ENCODE assay signal across 8 mouse cellular contexts in the genomic region with DNA sequence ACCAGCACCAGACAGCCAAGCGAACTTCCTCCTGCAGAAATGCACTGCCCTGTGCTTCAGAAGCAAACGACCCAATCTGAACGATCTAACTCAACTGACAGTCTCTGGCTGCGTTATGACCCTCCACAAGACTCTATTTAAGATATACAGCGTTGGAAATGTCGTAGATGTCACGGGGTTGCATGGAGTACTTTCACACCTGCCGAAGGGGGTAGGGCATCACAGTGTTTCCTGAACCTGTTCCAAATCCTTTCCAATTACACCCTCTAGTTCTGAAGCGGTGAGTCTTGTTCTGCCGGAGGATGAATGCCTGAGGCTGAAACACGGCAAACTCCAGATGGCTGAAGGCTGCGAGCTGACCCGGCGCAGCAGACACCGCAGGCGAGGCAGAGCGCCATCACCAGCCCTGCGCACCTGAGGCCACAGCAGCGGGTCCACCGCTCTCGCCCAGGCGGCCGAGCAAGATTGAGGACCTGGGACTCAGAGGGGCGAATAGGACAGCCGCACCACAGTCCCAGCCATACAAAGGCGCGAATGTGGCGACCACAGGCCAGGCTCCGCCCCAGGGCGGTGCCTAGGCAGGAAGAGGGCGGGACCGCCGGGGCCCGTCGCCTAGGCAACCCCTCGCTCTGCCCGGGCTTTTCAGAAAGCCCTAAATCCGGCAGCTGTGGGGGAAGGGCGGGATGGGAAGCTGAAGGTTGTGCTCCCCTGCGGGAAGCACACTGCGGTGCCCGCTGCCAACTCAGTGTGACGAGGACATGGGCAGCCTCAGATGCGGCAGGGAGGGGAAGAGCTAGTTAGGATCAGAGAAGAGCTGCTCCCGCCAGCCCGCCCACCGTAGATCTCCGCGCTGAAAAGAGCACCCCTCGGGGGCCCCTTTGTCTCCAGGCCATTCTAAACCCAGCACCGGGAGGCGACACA. TPM values are rescaled to one million over a fixed set of nuclear protein-coding genes. Genes with fewer than 3 reads are reported as not detected.
DNase-seq lines count a peak whose midpoint lies in the region; ATAC-seq lines count a peak whose summit lies in the region.

A gene (plus strand): TSS at position 773 of the 921 bp plus-strand sequence.

- peak within 1 kb of the TSS; percentile 97 for H3K9ac ChIP-seq in heart, embryonic 14.5 days (ENCODE audit: low read length)
- H3K9ac ChIP-seq in liver, embryonic 13.5 days: peak within 1 kb of the TSS; percentile 96
- H3K9ac ChIP-seq in stomach, embryonic 16.5 days (ENCODE audit: low read length): peak within 1 kb of the TSS; percentile 98

- H3K4me1 ChIP-seq in brown adipose tissue, adult 24 weeks (ENCODE audit: control insufficient read depth, insufficient read depth, insufficient read length, low read length): no peaks in the 10 kb centered on the region
- H3K4me1 ChIP-seq in heart, embryonic 14.5 days (ENCODE audit: control insufficient read depth in 2 of 2, insufficient read depth in 2 of 2, low read length in 2 of 2): peaks cover 0 to 26% of the 10 kb centered on the region in 2 experiments; a peak in 2 of 4 replicates
- H3K4me1 ChIP-seq in liver, embryonic 13.5 days (replicated peaks): peaks cover 43% of the 10 kb centered on the region
- H3K4me1 ChIP-seq in stomach, embryonic 16.5 days (ENCODE audit: control insufficient read depth, insufficient read depth, low read length): peaks cover 27% of the 10 kb centered on the region

- H3K27ac ChIP-seq in brown adipose tissue, adult 24 weeks (replicated peaks; ENCODE audit: low read depth, low read length): peak within 1 kb of the TSS; percentile 79
- peak within 1 kb of the TSS; percentile 97 to 99 for H3K27ac ChIP-seq in heart, embryonic 14.5 days (replicated peaks in 1 of 2; ENCODE audit: control insufficient read depth in 1 of 2, insufficient read depth in 1 of 2, low read depth in 2 of 2, low read length in 2 of 2)
- H3K27ac ChIP-seq in liver, embryonic 13.5 days: peak within 1 kb of the TSS; percentile 99
- peak within 1 kb of the TSS; percentile 97 for H3K27ac ChIP-seq in stomach, embryonic 16.5 days (ENCODE audit: low read length)

- H3K4me3 ChIP-seq in brown adipose tissue, adult 24 weeks (ENCODE audit: insufficient read depth, low read depth, low read length): peak within 1 kb of the TSS; percentile 83
- peak within 1 kb of the TSS; percentile 86 to 96 for H3K4me3 ChIP-seq in heart, embryonic 14.5 days (ENCODE audit: control insufficient read depth in 1 of 2, insufficient read depth in 1 of 2, low read depth in 1 of 2, low read length in 2 of 2)
- H3K4me3 ChIP-seq in liver, embryonic 13.5 days (replicated peaks): peak within 1 kb of the TSS; percentile 92
- peak within 1 kb of the TSS; percentile 67 for H3K4me3 ChIP-seq in stomach, embryonic 16.5 days (replicated peaks; ENCODE audit: low read length)

- DNase-seq in CD4-positive, CD25-positive, alpha-beta regulatory T cell, adult 2 months (ENCODE audit: low read depth, low spot score): peak; percentile 97
- DNase-seq in fibroblast of lung, adult 2 months (ENCODE audit: low read depth): peak; percentile 79
- peak; percentile 98 for DNase-seq in kidney, postnatal 14 days
- DNase-seq in liver, embryonic 13.5 days: peak; percentile 94
- DNase-seq in neural tube, embryonic 10.5 days (ENCODE audit: extremely low spot score, low spot score): peak; percentile 94

- peak within 1 kb of the TSS; percentile 83 for H3K4me2 ChIP-seq in heart, embryonic 14.5 days (ENCODE audit: low read length)
- peak within 1 kb of the TSS; percentile 98 for H3K4me2 ChIP-seq in liver, embryonic 13.5 days
- peak within 1 kb of the TSS; percentile 70 for H3K4me2 ChIP-seq in stomach, embryonic 16.5 days (ENCODE audit: low read depth, low read length)

- under 1% methylated on average over 49 of the region's 52 CpGs for WGBS in heart, embryonic 14.5 days
- under 1% methylated on average over 52 of the region's 52 CpGs for WGBS in liver, embryonic 13.5 days (ENCODE audit: insufficient replicate concordance)
- under 1% methylated on average over 52 of the region's 52 CpGs for WGBS in stomach, embryonic 16.5 days

- H3K9me3 ChIP-seq in heart, embryonic 14.5 days (ENCODE audit: control insufficient read depth, low read length): no peaks in the 10 kb centered on the region
- H3K9me3 ChIP-seq in liver, embryonic 13.5 days (replicated peaks): no peaks in the 10 kb centered on the region
- H3K9me3 ChIP-seq in stomach, embryonic 16.5 days (replicated peaks; ENCODE audit: control insufficient read depth, low read length): no peaks in the 10 kb centered on the region

- no peaks in the 10 kb centered on the region for H3K36me3 ChIP-seq in heart, embryonic 14.5 days (ENCODE audit: control insufficient read depth, insufficient read depth, low read length)
- no peaks in the 10 kb centered on the region for H3K36me3 ChIP-seq in liver, embryonic 13.5 days
- no peaks in the 10 kb centered on the region for H3K36me3 ChIP-seq in stomach, embryonic 16.5 days (ENCODE audit: control insufficient read depth, insufficient read depth, low read length)

- ATAC-seq in heart, embryonic 14.5 days (ENCODE audit: insufficient number of reproducible peaks, insufficient read depth, low FRiP score, low read depth): peak; percentile 77
- peak; percentile 53 for ATAC-seq in liver, embryonic 13.5 days (ENCODE audit: low read depth)
- peak; percentile 74 for ATAC-seq in stomach, embryonic 16.5 days (ENCODE audit: insufficient read depth, low FRiP score)

- H3K27me3 ChIP-seq in heart, embryonic 14.5 days (ENCODE audit: control insufficient read depth, insufficient read depth, low read length): no peaks in the 10 kb centered on the region
- H3K27me3 ChIP-seq in liver, embryonic 13.5 days: no peaks in the 10 kb centered on the region
- H3K27me3 ChIP-seq in stomach, embryonic 16.5 days (ENCODE audit: control insufficient read depth, insufficient read depth, low read length): no peaks in the 10 kb centered on the region

RNA-seq across cellular contexts. Expression of the gene that starts here (rescaled TPM):
- 13.9 and 17.2 TPM in 2 replicates for polyA plus RNA-seq in brown adipose tissue, adult 24 weeks (2012; ENCODE audit: insufficient read depth, insufficient read length, missing spikeins)
- 25.7 and 26.6 TPM in 2 replicates for polyA plus RNA-seq in heart, embryonic 14.5 days (2014; fragmentation: Nextera tagmentation; extraction: Ambion mirVana)
- polyA plus RNA-seq in liver, embryonic 13.5 days (2015; fragmentation: Nextera tagmentation; extraction: Ambion mirVana): 16.3 and 16.5 TPM in 2 replicates
- 24.7 and 24.9 TPM in 2 replicates for polyA plus RNA-seq in stomach, embryonic 16.5 days (2015; fragmentation: Nextera tagmentation; extraction: Ambion mirVana)

Comparison
In these comparisons a context has a peak if more than half of its experiments do, and no peak if none do; other contexts are left out.
1. Peak in every context shown above with its lines: DNase-seq, ATAC-seq, H3K4me3 ChIP-seq and H3K27ac ChIP-seq.